Mouse (Mus musculus) lung, postnatal 0 days (tissue): ENCODE results near the gene Zfp90.

ENCODE experiments used
- CTCF ChIP-seq: IDR thresholded peaks from 2 replicates; pipeline ENCODE4 v1.5.1; 2016; ENCODE audit warnings: antibody characterized with exemption, mild to moderate bottlenecking
- EP300 ChIP-seq: IDR thresholded peaks from 2 replicates; pipeline ENCODE4 v1.6.1; 2016; ENCODE audit warnings: antibody characterized with exemption, mild to moderate bottlenecking, control low read depth

DNA sequence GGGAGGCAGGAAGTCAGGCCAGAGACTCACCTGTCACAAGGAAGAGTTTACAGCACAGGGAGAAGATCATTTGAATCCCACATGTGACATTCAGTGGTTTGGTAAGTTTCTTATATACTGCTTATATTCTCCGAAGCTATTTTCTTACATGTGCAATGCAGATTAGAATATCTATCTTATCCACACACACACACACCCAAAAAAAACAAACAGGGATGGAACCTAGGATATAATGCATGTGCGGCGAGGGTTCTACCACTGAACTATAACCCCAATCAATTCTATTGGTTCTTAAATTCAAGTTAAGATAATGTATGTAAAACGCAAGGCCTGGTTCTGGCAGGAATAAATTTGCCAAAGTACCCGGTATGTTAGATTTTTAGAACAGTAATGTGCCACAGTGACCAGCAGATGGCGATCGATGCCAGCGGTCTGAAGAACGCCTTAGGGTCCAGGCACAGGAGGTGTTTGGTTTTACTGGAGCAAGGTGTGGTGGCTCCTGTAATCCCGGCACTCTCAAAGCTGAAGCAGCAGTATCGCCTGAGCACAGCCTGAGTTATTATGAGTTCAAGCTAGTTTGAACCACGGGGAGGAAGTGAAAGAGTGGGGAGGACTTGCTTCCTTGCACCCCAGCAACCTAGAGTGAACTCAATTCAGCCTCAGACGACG lies 3.2 kb upstream of the Zfp90 start:
- TF ChIP-seq CTCF (peak; percentile 91), EP300 (no peak)
